Mouse (Mus musculus) liver, embryonic 15.5 days (tissue): ENCODE measurements around the gene Pzp. TPM values are rescaled to one million over a fixed set of nuclear protein-coding genes. Genes with fewer than 3 reads are reported as not detected.

Experiments
- ATAC-seq: fragments of 200-750 bp; cut with Nextera tagmentation; 2 replicates; pipeline ENCODE4 v1.8.0; 2017; ENCODE audit warnings: moderate number of reproducible peaks, mild to moderate bottlenecking, moderate library complexity; ENCODE audit not compliant: insufficient read depth
- H3K27ac ChIP-seq: fragments of 300-500 bp; sonication (generic); replicated peaks from 2 replicates; pipeline ENCODE4 v1.5.1; 2015; ENCODE audit warnings: mild to moderate bottlenecking, inconsistent platforms
- H3K27me3 ChIP-seq: fragments of 300-500 bp; sonication (generic); 2 replicates; pipeline ENCODE4 v1.6.1; 2015; ENCODE audit warnings: mild to moderate bottlenecking, inconsistent platforms
- H3K36me3 ChIP-seq: fragments of 300-500 bp; sonication (generic); replicated peaks from 2 replicates; pipeline ENCODE4 v1.6.1; 2015; ENCODE audit warnings: moderate library complexity, mild to moderate bottlenecking, inconsistent platforms
- H3K4me1 ChIP-seq: fragments of 300-500 bp; sonication (generic); replicated peaks from 2 replicates; pipeline ENCODE4 v1.6.1; 2015; ENCODE audit warnings: inconsistent platforms
- H3K4me2 ChIP-seq: fragments of 300-500 bp; sonication (generic); 2 replicates; pipeline ENCODE4 v1.6.1; 2015; ENCODE audit warnings: moderate library complexity, mild to moderate bottlenecking, inconsistent platforms
- H3K4me3 ChIP-seq: fragments of 300-500 bp; sonication (generic); replicated peaks from 2 replicates; pipeline ENCODE4 v1.5.1; 2015; ENCODE audit warnings: mild to moderate bottlenecking, inconsistent platforms
- H3K9ac ChIP-seq: fragments of 300-500 bp; sonication (generic); 2 replicates; pipeline ENCODE4 v1.6.1; 2015; ENCODE audit warnings: moderate library complexity, mild to moderate bottlenecking, inconsistent platforms
- H3K9me3 ChIP-seq: fragments of 300-500 bp; sonication (generic); replicated peaks from 2 replicates; pipeline ENCODE4 v1.6.1; 2016; ENCODE audit warnings: inconsistent platforms
- WGBS: fragments of 180-500 bp; shearing (Covaris S2); methylation state at CpG from one replicate; pipeline ENCODE4 v1.1.7; 2015; ENCODE audit warnings: mixed read lengths; ENCODE audit not compliant: insufficient replicate concordance; 5-methylcytosine and 5-hydroxymethylcytosine counted together
- polyA plus RNA-seq: library from polyadenylated mRNA; unstranded; fragments of >200 nt; fragmentation: Nextera tagmentation; extraction: Ambion mirVana; gene quantifications from 2 replicates; pipeline ENCODE4 v1.2.1, GENCODE M21; 2015

Gene Pzp
- polyA plus RNA-seq, 1 experiment from 2014 or later, result 339 TPM

DNA sequence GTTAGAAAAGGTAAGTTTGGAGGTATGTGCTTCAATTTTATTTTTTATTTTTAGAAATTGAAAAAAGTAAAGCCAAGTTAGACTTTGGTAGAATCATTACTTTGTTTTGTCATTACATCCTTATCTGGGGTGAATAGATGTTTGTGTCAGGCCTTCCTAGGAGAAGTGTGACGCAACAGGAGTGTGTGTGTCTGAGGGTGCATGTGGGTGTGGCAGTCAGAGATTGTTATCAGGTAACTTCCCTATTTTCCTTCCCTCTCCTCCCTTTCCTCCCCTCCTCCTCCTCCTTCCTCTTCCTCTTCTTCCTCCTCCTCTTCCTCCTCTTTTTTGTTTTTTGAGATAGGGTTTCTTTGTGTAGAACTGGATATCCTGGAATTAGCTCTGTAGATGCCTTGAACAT, 590 bp upstream of the Pzp start:
- Histone ChIP-seq H3K4me3 (no peak overlapping the region), H3K27me3 (no peaks in the 10 kb centered on the region), H3K36me3 (no peaks in the 10 kb centered on the region), H3K4me1 (no peaks in the 10 kb centered on the region), H3K9me3 (no peaks in the 10 kb centered on the region), H3K9ac (no peak overlapping the region), H3K27ac (peak overlapping the region; percentile 62), H3K4me2 (no peak overlapping the region)
- ATAC-seq, result no peak
- 8% methylated on average over 1 of the region's 1 CpGs for WGBS

DNA sequence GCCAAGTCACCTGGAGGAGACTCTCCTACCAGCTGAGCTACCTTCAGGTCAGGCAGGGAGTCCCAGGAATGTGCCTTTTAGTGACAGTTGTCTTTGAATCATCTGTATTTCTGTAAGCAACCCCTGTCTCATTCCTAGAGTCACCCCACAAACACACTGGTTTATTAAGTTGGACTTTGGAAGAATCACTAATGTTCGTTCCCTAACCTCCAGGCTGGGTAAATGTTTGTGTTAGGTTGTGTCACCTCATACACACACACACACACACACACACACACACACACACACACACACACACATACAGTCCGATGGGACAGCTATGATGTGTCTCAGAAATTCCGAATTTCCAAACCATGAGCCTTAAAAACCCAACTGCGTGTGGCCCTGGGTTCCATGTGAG, 719 bp downstream of the Pzp start:
- peak overlapping the region; percentile 30 for H3K4me3 ChIP-seq
- peak overlapping the region; percentile 65 for H3K27ac ChIP-seq
- no peaks in the 10 kb centered on the region for H3K4me1 ChIP-seq
- H3K4me2 ChIP-seq, result peak overlapping the region; percentile 7
- H3K9ac ChIP-seq, result no peak overlapping the region
- 51% methylated on average over 4 of the region's 4 CpGs for WGBS
- H3K36me3 ChIP-seq, result peaks cover 6% of the 10 kb centered on the region; the same call in 1 of the 2 replicates
- ATAC-seq, result peak; percentile 42
- no peaks in the 10 kb centered on the region for H3K27me3 ChIP-seq
- no peaks in the 10 kb centered on the region for H3K9me3 ChIP-seq

DNA sequence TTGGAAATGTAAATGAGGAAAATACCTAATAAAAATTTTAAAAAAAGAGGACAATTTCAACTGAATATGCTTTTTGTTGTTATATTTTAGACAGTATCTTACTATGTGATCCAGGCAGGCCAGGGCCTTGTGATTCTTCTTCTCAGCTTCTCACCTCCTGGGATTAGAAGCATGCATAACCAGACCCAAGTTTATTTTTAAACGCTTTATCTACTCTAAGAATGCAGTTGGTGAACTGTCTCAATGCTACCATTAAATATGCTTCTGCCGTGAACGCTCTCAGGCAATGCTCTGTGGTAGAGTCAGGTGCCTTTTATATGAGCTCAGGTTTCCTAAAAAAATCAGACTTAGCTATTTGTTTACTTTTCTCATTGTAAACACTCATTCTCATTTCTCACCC, 3.2 kb downstream of the Pzp start:
- H3K4me1 ChIP-seq, result no peaks in the 10 kb centered on the region
- H3K9me3 ChIP-seq, result no peaks in the 10 kb centered on the region
- no peak overlapping the region for H3K9ac ChIP-seq
- H3K36me3 ChIP-seq, result peaks cover 6% of the 10 kb centered on the region
- 77% methylated on average over 3 of the region's 3 CpGs for WGBS
- H3K27me3 ChIP-seq, result no peaks in the 10 kb centered on the region
- no peak overlapping the region for H3K27ac ChIP-seq
- ATAC-seq, result no peak
- H3K4me2 ChIP-seq, result no peak overlapping the region
- H3K4me3 ChIP-seq, result no peak overlapping the region

DNA sequence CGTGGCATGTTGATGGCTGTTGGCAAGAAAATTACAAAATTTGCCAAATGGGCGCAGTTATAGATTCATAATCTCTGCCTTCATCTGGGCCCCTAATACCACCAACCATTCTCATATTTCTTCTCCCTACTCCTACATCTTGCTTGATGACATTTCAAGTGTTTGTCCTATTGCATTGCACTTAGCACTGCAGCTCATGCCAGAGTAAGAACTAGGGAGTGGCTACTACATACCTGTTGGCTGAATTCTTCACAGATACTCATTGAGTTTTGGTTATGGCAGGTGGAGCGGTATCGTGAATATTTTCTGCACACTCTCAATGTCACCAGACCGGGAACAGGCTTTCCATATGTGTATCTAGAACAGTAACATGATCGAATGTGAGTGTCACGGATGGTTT, 7.4 kb downstream of the Pzp start:
- H3K36me3 ChIP-seq, result peaks cover 10% of the 10 kb centered on the region
- no peaks in the 10 kb centered on the region for H3K4me1 ChIP-seq
- no peak overlapping the region for H3K27ac ChIP-seq
- H3K4me2 ChIP-seq, result no peak overlapping the region
- no peaks in the 10 kb centered on the region for H3K27me3 ChIP-seq
- 66% methylated on average over 7 of the region's 7 CpGs for WGBS
- no peak overlapping the region for H3K4me3 ChIP-seq
- H3K9ac ChIP-seq, result no peak overlapping the region
- ATAC-seq, result no peak
- H3K9me3 ChIP-seq, result no peaks in the 10 kb centered on the region

DNA sequence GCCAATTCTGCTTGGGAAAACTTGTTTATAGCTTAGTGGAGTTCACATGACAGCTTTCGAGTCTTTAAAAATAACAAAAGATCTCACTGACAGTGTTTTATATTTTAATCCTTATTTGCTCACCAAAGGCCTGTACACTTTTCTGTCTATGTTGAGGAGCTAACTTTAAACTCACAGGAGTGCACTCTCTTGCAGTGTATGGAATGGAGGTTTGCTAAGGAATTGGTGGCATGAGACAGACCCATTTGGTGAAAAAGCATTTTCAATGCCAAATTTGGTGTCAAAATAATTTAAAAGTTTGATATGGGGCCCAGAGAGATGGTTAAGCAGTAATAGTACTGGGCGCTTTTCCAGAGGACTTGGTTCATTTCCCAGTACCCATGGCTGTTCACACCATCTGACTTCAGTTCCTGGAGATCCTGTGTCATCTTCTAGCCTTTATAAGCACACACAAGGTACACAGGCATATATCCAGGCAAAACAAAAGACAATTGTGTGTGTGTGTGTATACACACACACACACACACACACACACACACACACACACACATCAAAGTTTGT, 20.8 kb downstream of the Pzp start:
- Histone ChIP-seq H3K4me1 (no peaks in the 10 kb centered on the region), H3K9me3 (no peaks in the 10 kb centered on the region), H3K4me3 (no peak overlapping the region), H3K36me3 (0 out of 2 replicates have a peak, but pooled peaks cover 11% of the 10 kb centered on the region), H3K4me2 (no peak overlapping the region), H3K9ac (no peak overlapping the region), H3K27ac (no peak overlapping the region), H3K27me3 (no peaks in the 10 kb centered on the region)
- ATAC-seq, result no peak
- WGBS, result 61% methylated on average over 2 of the region's 2 CpGs

DNA sequence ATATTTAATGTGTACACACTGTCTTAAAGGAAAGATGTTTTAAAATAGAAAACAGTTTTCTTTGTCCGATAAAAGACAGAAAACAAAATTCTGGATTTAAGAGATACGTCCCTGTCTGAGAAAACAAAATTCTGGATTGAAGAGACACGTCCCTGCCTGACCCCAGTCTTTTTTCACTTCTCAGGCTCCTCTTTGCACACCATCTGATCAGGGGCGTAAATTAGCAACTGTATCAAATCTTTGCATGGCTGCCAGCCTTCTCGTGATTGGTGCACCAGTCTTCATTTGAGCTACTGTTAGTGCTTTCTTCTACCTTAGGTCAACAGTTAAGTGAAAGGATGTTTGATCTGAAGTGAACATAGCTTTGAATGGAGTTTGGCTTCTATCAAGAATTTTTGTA, 21.8 kb downstream of the Pzp start:
- H3K4me3 ChIP-seq, result no peak overlapping the region
- H3K9ac ChIP-seq, result no peak overlapping the region
- H3K36me3 ChIP-seq, result 0 out of 2 replicates have a peak, but pooled peaks cover 15% of the 10 kb centered on the region
- H3K27ac ChIP-seq, result no peak overlapping the region
- H3K4me2 ChIP-seq, result no peak overlapping the region
- no peaks in the 10 kb centered on the region for H3K27me3 ChIP-seq
- no peak for ATAC-seq
- 59% methylated on average over 5 of the region's 5 CpGs for WGBS
- no peaks in the 10 kb centered on the region for H3K4me1 ChIP-seq
- no peaks in the 10 kb centered on the region for H3K9me3 ChIP-seq

DNA sequence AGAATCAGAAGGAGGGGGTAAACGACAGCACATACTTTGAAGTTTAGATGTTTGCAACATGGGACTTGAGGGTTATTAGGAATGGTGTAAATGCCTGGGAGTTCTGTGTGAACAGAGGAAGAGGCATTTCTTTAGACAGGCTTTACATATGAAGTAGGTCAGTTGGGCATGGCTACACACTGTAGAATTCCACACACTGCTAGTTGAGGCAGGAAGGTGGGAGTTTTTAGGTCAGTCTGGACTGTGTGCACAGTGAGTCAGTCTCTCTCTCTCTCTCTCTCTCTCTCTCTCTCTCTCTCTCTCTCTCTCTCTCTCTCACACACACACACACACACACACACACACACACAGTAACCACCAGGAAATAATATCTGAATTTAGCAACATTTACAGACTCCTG, 31.2 kb downstream of the Pzp start:
- 58% methylated on average over 1 of the region's 1 CpGs for WGBS
- Histone ChIP-seq H3K27me3 (no peaks in the 10 kb centered on the region), H3K36me3 (peaks cover 15% of the 10 kb centered on the region), H3K9me3 (no peaks in the 10 kb centered on the region), H3K4me3 (no peak overlapping the region), H3K4me1 (no peaks in the 10 kb centered on the region), H3K4me2 (no peak overlapping the region), H3K27ac (no peak overlapping the region), H3K9ac (no peak overlapping the region)
- ATAC-seq, result no peak

DNA sequence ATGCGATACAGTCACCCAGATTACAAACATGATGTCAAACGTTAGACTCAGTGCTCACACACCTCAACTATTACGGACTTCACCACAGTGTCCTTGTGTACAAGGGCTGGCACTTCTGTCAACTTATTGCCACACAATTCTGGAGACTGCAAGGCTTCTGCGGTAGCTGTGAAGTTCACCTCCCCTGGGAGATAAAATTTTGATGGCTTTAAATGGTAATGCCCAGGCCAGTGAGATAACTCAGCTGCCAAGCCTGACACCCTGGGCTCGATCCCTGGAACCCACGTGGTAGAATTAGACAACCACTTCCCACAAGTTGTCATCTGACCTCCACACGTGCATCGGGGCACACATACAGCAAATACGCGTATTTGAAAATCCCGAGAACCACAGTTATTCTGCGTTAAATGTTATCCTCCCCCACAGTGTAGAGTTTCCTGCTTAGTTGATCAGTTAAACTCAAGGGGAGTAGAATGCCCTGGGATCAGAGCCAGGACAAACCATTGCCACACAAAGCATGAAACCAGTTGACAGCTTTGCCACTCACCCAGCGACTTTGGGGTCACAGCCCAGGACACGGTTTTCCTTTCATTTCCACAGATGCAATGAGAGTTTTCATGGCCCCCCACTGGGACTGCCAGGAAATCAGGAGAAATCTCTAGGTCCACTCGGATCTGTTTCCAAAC, 31.7 kb downstream of the Pzp start:
- Histone ChIP-seq H3K36me3 (peaks cover 16% of the 10 kb centered on the region), H3K4me2 (no peak overlapping the region), H3K9ac (no peak overlapping the region), H3K27ac (no peak overlapping the region), H3K4me3 (no peak overlapping the region), H3K27me3 (no peaks in the 10 kb centered on the region), H3K4me1 (no peaks in the 10 kb centered on the region), H3K9me3 (no peaks in the 10 kb centered on the region)
- WGBS, result 56% methylated on average over 15 of the region's 15 CpGs
- ATAC-seq, result no peak

DNA sequence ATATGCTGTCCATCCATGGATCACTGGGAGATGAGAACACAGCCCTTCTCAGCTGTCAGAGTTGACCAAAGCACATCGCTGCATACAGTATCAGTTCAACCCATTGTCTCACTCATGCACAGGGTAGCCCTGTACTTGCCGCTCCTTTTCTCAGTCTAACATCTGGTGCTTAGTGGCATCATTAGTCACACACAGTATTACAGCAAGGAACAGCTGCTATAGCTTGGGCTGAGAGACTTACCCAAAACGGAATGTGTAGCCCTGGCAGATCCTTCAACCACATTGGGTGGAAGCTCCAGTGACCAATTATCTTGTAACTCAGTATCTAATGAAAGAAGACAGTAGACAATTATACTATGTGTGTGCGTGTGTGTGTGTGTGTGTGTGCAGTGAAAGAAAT, 34.6 kb downstream of the Pzp start:
- no peak overlapping the region for H3K9ac ChIP-seq
- 63% methylated on average over 4 of the region's 4 CpGs for WGBS

DNA sequence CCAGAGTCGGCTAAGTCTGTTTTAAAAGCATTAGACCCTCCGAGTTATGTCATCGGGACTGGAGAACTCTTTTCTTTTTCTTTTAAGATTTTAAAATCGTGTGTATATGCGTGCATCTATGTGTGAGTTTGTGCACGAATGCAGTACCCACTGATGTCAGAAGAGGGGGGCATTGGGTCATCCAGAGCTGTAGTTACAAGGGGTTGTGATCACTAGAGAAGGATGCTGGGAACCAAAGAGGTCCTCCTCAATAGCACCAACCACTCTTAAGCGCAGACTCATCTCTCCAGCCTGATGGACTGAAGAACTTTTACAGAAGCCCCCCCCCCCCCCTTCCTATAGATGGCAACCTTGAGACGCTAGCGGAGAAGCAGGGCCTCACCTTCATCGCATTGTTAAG, 36.4 kb downstream of the Pzp start:
- no peak overlapping the region for H3K27ac ChIP-seq
- WGBS, result 76% methylated on average over 10 of the region's 10 CpGs
- ATAC-seq, result no peak
- H3K4me1 ChIP-seq, result no peaks in the 10 kb centered on the region
- peaks cover 20% of the 10 kb centered on the region for H3K36me3 ChIP-seq
- no peak overlapping the region for H3K9ac ChIP-seq
- H3K4me2 ChIP-seq, result no peak overlapping the region
- H3K4me3 ChIP-seq, result no peak overlapping the region
- H3K27me3 ChIP-seq, result no peaks in the 10 kb centered on the region
- H3K9me3 ChIP-seq, result no peaks in the 10 kb centered on the region

More for the DNA sequence above, 34.6 kb downstream of the Pzp start:
- H3K4me1 ChIP-seq, result no peaks in the 10 kb centered on the region
- no peak overlapping the region for H3K4me3 ChIP-seq
- H3K27ac ChIP-seq, result no peak overlapping the region
- peaks cover 20% of the 10 kb centered on the region for H3K36me3 ChIP-seq
- H3K9me3 ChIP-seq, result no peaks in the 10 kb centered on the region
- ATAC-seq, result no peak
- no peaks in the 10 kb centered on the region for H3K27me3 ChIP-seq
- no peak overlapping the region for H3K4me2 ChIP-seq

DNA sequence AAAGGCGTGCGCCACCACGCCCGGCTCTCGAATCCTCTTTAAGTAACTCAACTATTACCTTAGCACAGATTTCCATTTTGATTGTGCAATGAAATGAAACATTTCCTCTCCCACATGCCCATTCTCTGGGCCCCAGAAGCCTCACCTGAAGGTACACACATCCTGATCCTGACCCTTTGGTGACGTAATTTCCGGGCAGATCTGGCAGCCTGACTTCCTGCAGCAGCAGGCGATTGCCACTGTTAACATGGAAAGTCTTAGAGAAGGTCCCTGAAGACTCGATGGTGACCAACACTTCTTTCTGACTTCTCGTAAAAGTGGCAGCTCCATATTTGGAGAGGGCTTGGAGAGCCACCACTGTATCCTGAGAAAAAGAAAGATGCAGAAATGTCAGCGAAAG, 38.8 kb downstream of the Pzp start:
- peaks cover 20% of the 10 kb centered on the region for H3K36me3 ChIP-seq
- ATAC-seq, result no peak
- H3K27me3 ChIP-seq, result no peaks in the 10 kb centered on the region
- no peak overlapping the region for H3K4me2 ChIP-seq
- H3K4me3 ChIP-seq, result no peak overlapping the region
- no peak overlapping the region for H3K9ac ChIP-seq
- no peaks in the 10 kb centered on the region for H3K9me3 ChIP-seq
- 77% methylated on average over 11 of the region's 11 CpGs for WGBS
- no peaks in the 10 kb centered on the region for H3K4me1 ChIP-seq
- H3K27ac ChIP-seq, result no peak overlapping the region
